Comparison of ENCODE assay signal across 10 mouse cellular contexts in the genomic region with DNA sequence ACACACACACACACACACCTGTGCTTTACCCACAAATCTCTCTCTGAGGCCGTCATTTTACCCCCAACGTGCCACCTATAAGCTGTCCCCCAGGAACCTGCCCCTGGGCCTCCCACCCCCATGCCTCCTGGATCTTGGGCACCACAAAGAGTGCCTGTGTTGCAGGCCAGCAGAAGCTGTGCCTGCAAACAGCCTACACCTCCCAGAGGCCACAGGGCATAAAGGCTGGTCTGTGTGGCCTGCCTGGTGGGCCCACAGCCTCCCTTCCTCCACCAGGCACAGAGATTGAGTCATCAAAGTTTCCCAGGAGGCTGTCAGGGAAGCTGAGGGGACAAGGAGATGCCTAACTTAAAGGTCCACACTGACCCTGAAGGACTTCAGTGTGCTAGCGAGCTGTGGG.
A peak's percentile ranks its signal among the peaks of the same experiment; 100 is the strongest.
DNase-seq lines count a peak whose midpoint lies in the region; ATAC-seq and TF ChIP-seq lines count a peak whose summit lies in the region.
"Had no signal": no experiment of that assay in that cellular context is flagged by ENCODE, and none has a peak within 500 bp of the region (broad histone marks: within the 10 kb centered on the region; RNA-seq: fewer than 3 reads in every experiment).

No protein-coding gene starts in this region.

- peaks cover 10% of the 10 kb centered on the region for H3K4me1 ChIP-seq in intestine, embryonic 14.5 days (replicated peaks; ENCODE audit: control insufficient read depth, insufficient read depth, low read length)
- 0 out of 2 replicates have a peak, but pooled peaks cover 8% of the 10 kb centered on the region for H3K4me1 ChIP-seq in intestine, postnatal 0 days (replicated peaks; ENCODE audit: control insufficient read depth, insufficient read depth, low read length)
- H3K4me1 ChIP-seq in midbrain, postnatal 0 days (ENCODE audit: insufficient read depth, low read length): no peaks in the 10 kb centered on the region
- H3K4me1 ChIP-seq in midbrain, embryonic 10.5 days: 0 out of 2 replicates have a peak, but pooled peaks cover 3% of the 10 kb centered on the region
- peaks cover 5% of the 10 kb centered on the region for H3K4me1 ChIP-seq in stomach, embryonic 16.5 days (ENCODE audit: control insufficient read depth, insufficient read depth, low read length)
- H3K4me1 ChIP-seq: lung, embryonic 15.5 days had no signal

- no peak overlapping the region for H3K9ac ChIP-seq in intestine, embryonic 14.5 days (ENCODE audit: low read length)
- no peak overlapping the region for H3K9ac ChIP-seq in intestine, postnatal 0 days (ENCODE audit: low read depth, low read length)
- H3K9ac ChIP-seq in midbrain, postnatal 0 days (replicated peaks; ENCODE audit: low read length, poor library complexity, severe bottlenecking): no peak overlapping the region
- no peak overlapping the region for H3K9ac ChIP-seq in stomach, embryonic 16.5 days (ENCODE audit: low read length)
- H3K9ac ChIP-seq: lung, embryonic 15.5 days had no signal

- H3K9me3 ChIP-seq in intestine, embryonic 14.5 days (ENCODE audit: control insufficient read depth, low read length): peaks cover 3% of the 10 kb centered on the region; the same call in 1 of the 2 replicates
- H3K9me3 ChIP-seq in intestine, postnatal 0 days (ENCODE audit: control insufficient read depth): no peaks in the 10 kb centered on the region
- H3K9me3 ChIP-seq in midbrain, postnatal 0 days (ENCODE audit: low read length): no peaks in the 10 kb centered on the region
- H3K9me3 ChIP-seq in midbrain, embryonic 10.5 days (replicated peaks): no peaks in the 10 kb centered on the region
- no peaks in the 10 kb centered on the region for H3K9me3 ChIP-seq in stomach, embryonic 16.5 days (replicated peaks; ENCODE audit: control insufficient read depth, low read length)
- H3K9me3 ChIP-seq: lung, embryonic 15.5 days had no signal

- no peak overlapping the region for H3K4me2 ChIP-seq in intestine, embryonic 14.5 days (ENCODE audit: low read length)
- H3K4me2 ChIP-seq in intestine, postnatal 0 days (replicated peaks; ENCODE audit: low read depth): no peak overlapping the region
- H3K4me2 ChIP-seq in midbrain, postnatal 0 days (ENCODE audit: low read depth, low read length, poor library complexity, severe bottlenecking): no peak overlapping the region
- no peak overlapping the region for H3K4me2 ChIP-seq in stomach, embryonic 16.5 days (ENCODE audit: low read depth, low read length)
- H3K4me2 ChIP-seq: lung, embryonic 15.5 days had no signal

- H3K27me3 ChIP-seq in intestine, embryonic 14.5 days (replicated peaks; ENCODE audit: control insufficient read depth, insufficient read depth, low read length): no peaks in the 10 kb centered on the region
- H3K27me3 ChIP-seq in intestine, postnatal 0 days (replicated peaks; ENCODE audit: control insufficient read depth, insufficient read depth, low read length): no peaks in the 10 kb centered on the region
- no peaks in the 10 kb centered on the region for H3K27me3 ChIP-seq in midbrain, postnatal 0 days (ENCODE audit: insufficient read depth, low read length)
- H3K27me3 ChIP-seq in midbrain, embryonic 10.5 days (ENCODE audit: low read depth, poor library complexity, severe bottlenecking): no peaks in the 10 kb centered on the region
- no peaks in the 10 kb centered on the region for H3K27me3 ChIP-seq in stomach, embryonic 16.5 days (ENCODE audit: control insufficient read depth, insufficient read depth, low read length)
- H3K27me3 ChIP-seq: lung, embryonic 15.5 days had no signal

- no peak overlapping the region for H3K4me3 ChIP-seq in intestine, embryonic 14.5 days (ENCODE audit: low read depth, low read length)
- H3K4me3 ChIP-seq in intestine, postnatal 0 days (ENCODE audit: low read depth, low read length): no peak overlapping the region
- H3K4me3 ChIP-seq in midbrain, postnatal 0 days (ENCODE audit: low read depth, low read length): no peak overlapping the region
- no peak overlapping the region for H3K4me3 ChIP-seq in midbrain, embryonic 10.5 days
- no peak overlapping the region for H3K4me3 ChIP-seq in stomach, embryonic 16.5 days (replicated peaks; ENCODE audit: low read length)
- H3K4me3 ChIP-seq: lung, embryonic 15.5 days had no signal

- 69% methylated on average over 3 of the region's 3 CpGs for WGBS in intestine, embryonic 14.5 days
- 70% methylated on average over 3 of the region's 3 CpGs for WGBS in intestine, postnatal 0 days
- WGBS in midbrain, postnatal 0 days: 79% methylated on average over 3 of the region's 3 CpGs
- 82% methylated on average over 3 of the region's 3 CpGs for WGBS in midbrain, embryonic 10.5 days
- WGBS in stomach, embryonic 16.5 days: 84% methylated on average over 3 of the region's 3 CpGs

- no peaks in the 10 kb centered on the region for H3K36me3 ChIP-seq in intestine, embryonic 14.5 days (ENCODE audit: control insufficient read depth, insufficient read depth, low read length)
- H3K36me3 ChIP-seq in intestine, postnatal 0 days (ENCODE audit: control insufficient read depth, insufficient read depth): no peaks in the 10 kb centered on the region
- no peaks in the 10 kb centered on the region for H3K36me3 ChIP-seq in midbrain, postnatal 0 days (ENCODE audit: insufficient read depth, low read length)
- no peaks in the 10 kb centered on the region for H3K36me3 ChIP-seq in midbrain, embryonic 10.5 days
- no peaks in the 10 kb centered on the region for H3K36me3 ChIP-seq in stomach, embryonic 16.5 days (ENCODE audit: control insufficient read depth, insufficient read depth, low read length)
- H3K36me3 ChIP-seq: lung, embryonic 15.5 days had no signal

- peak overlapping the region; percentile 68 for H3K27ac ChIP-seq in intestine, embryonic 14.5 days (ENCODE audit: low read depth)
- no peak overlapping the region for H3K27ac ChIP-seq in intestine, postnatal 0 days (ENCODE audit: low read depth, low read length)
- H3K27ac ChIP-seq in midbrain, postnatal 0 days (ENCODE audit: low read depth, low read length): no peak overlapping the region
- H3K27ac ChIP-seq in midbrain, embryonic 10.5 days (replicated peaks): no peak overlapping the region; the same call in 1 of the 2 replicates
- peak overlapping the region; percentile 39; the same call in 1 of the 2 replicates for H3K27ac ChIP-seq in stomach, embryonic 16.5 days (ENCODE audit: low read length)
- H3K27ac ChIP-seq: lung, embryonic 15.5 days had no signal

- DNase-seq in adrenal gland, postnatal 14 days: peak; percentile 20
- no peak for DNase-seq in adrenal gland, adult 8-10 months
- DNase-seq in intestine, embryonic 14.5 days (ENCODE audit: low spot score): no peak
- no peak for DNase-seq in midbrain, postnatal 0 days (ENCODE audit: low spot score)
- DNase-seq in midbrain, embryonic 10.5 days (ENCODE audit: low spot score): no peak
- DNase-seq: thymus, postnatal 25 days had no signal

- no peak for TF ChIP-seq CTCF in intestine, postnatal 0 days (IDR thresholded peaks at IDR 0.05; ENCODE audit: low read depth)
- no peak for TF ChIP-seq CTCF in midbrain, postnatal 0 days (IDR thresholded peaks at IDR 0.05)

- ATAC-seq in intestine, embryonic 14.5 days (replicated peaks; ENCODE audit: low FRiP score, low TSS enrichment, low read depth): no peak
- no peak for ATAC-seq in intestine, postnatal 0 days
- peak; percentile 54; the same call in 1 of the 2 replicates for ATAC-seq in midbrain, postnatal 0 days (ENCODE audit: low FRiP score)
- ATAC-seq in stomach, embryonic 16.5 days (ENCODE audit: insufficient read depth, low FRiP score): no peak
- no peak for ATAC-seq in erythroid progenitor cell, adult 5-6 weeks (replicated peaks; ENCODE audit: low FRiP score, poor library complexity, severe bottlenecking)

Comparison
In these comparisons a context has a peak if more than half of its experiments do, and no peak if none do; other contexts are left out.
1. H3K27ac ChIP-seq: peak in intestine, embryonic 14.5 days (single experiment) and stomach, embryonic 16.5 days (single experiment); none in intestine, postnatal 0 days (single experiment), midbrain, postnatal 0 days (single experiment) and midbrain, embryonic 10.5 days (single experiment).